Mouse (Mus musculus): ENCODE measurements at regions not wholly inside any gene's neighbourhood (a gene's known extent, or its start where the extent isn't known, plus 50 kb on each side); places are given as distances from the start of the nearest gene placed in this dataset.

GRCm38 (mm10) chr13:37680837-37681619, 97.2 kb upstream of the Rreb1 start:
- H3K27me3 ChIP-seq, result no peaks in the 10 kb centered on the region
- peaks cover 4% of the 10 kb centered on the region; the same call in 1 of the 2 replicates for H3K4me1 ChIP-seq (replicated peaks)
- H3K9me3 ChIP-seq, result no peaks in the 10 kb centered on the region
- no peak overlapping the region for H3K4me2 ChIP-seq
- WGBS, result 26% methylated on average over 4 of the region's 4 CpGs
- no peak overlapping the region for H3K27ac ChIP-seq (replicated peaks)
- no peak overlapping the region for H3K4me3 ChIP-seq
- no peak overlapping the region for H3K9ac ChIP-seq
- peak; percentile 87 for ATAC-seq (ENCODE audit: low FRiP score, low read depth)
- H3K36me3 ChIP-seq, result no peaks in the 10 kb centered on the region

- Histone ChIP-seq H3K9ac (no peak overlapping the region), H3K27ac (replicated peaks) (no peak overlapping the region), H3K4me1 (replicated peaks) (peaks cover 4% of the 10 kb centered on the region; the same call in 1 of the 2 replicates), H3K27me3 (no peaks in the 10 kb centered on the region), H3K4me2 (no peak overlapping the region), H3K9me3 (no peaks in the 10 kb centered on the region), H3K4me3 (no peak overlapping the region), H3K36me3 (no peaks in the 10 kb centered on the region)
- WGBS, result 88% methylated on average over 6 of the region's 6 CpGs
- no peak for ATAC-seq (ENCODE audit: low FRiP score, low read depth)
Observed at GRCm38 (mm10) chr13:37683045-37683679, 95.0 kb upstream of the Rreb1 start.

GRCm38 (mm10) chr13:37685617-37686016, 92.6 kb upstream of the Rreb1 start:
- Histone ChIP-seq H3K9ac (no peak overlapping the region), H3K4me3 (no peak overlapping the region), H3K9me3 (no peaks in the 10 kb centered on the region), H3K4me2 (no peak overlapping the region), H3K27me3 (no peaks in the 10 kb centered on the region), H3K27ac (replicated peaks) (no peak overlapping the region), H3K36me3 (no peaks in the 10 kb centered on the region), H3K4me1 (replicated peaks) (peaks cover 4% of the 10 kb centered on the region; the same call in 1 of the 2 replicates)
- ATAC-seq (ENCODE audit: low FRiP score, low read depth), result no peak
- 79% methylated on average over 2 of the region's 2 CpGs for WGBS

GRCm38 (mm10) chr13:37686109-37686508, 92.1 kb upstream of the Rreb1 start:
- no peaks in the 10 kb centered on the region for H3K27me3 ChIP-seq
- H3K9ac ChIP-seq, result no peak overlapping the region
- no peaks in the 10 kb centered on the region for H3K36me3 ChIP-seq
- no peak overlapping the region for H3K27ac ChIP-seq (replicated peaks)
- H3K4me3 ChIP-seq, result no peak overlapping the region
- no peak for ATAC-seq (ENCODE audit: low FRiP score, low read depth)
- WGBS, result 59% methylated on average over 2 of the region's 2 CpGs
- H3K4me2 ChIP-seq, result no peak overlapping the region
- H3K9me3 ChIP-seq, result no peaks in the 10 kb centered on the region
- no peaks in the 10 kb centered on the region for H3K4me1 ChIP-seq (replicated peaks)

- no peaks in the 10 kb centered on the region for H3K36me3 ChIP-seq
- no peak overlapping the region for H3K4me3 ChIP-seq
- H3K9me3 ChIP-seq, result no peaks in the 10 kb centered on the region
- no peak overlapping the region for H3K4me2 ChIP-seq
- H3K27me3 ChIP-seq, result no peaks in the 10 kb centered on the region
- no peaks in the 10 kb centered on the region for H3K4me1 ChIP-seq (replicated peaks)
- no peak overlapping the region for H3K27ac ChIP-seq (replicated peaks)
- no peak for ATAC-seq (ENCODE audit: low FRiP score, low read depth)
- WGBS, result 89% methylated on average over 6 of the region's 6 CpGs
- no peak overlapping the region for H3K9ac ChIP-seq
Observed at GRCm38 (mm10) chr13:37689127-37689777, 88.9 kb upstream of the Rreb1 start.

GRCm38 (mm10) chr13:37691855-37692445, 86.2 kb upstream of the Rreb1 start:
- Histone ChIP-seq H3K9ac (no peak overlapping the region), H3K4me2 (no peak overlapping the region), H3K9me3 (no peaks in the 10 kb centered on the region), H3K27me3 (no peaks in the 10 kb centered on the region), H3K4me3 (no peak overlapping the region), H3K4me1 (replicated peaks) (no peaks in the 10 kb centered on the region), H3K36me3 (no peaks in the 10 kb centered on the region), H3K27ac (replicated peaks) (no peak overlapping the region)
- no peak for ATAC-seq (ENCODE audit: low FRiP score, low read depth)
- 87% methylated on average over 5 of the region's 5 CpGs for WGBS

GRCm38 (mm10) chr13:37693617-37694016, 84.6 kb upstream of the Rreb1 start:
- H3K9ac ChIP-seq, result no peak overlapping the region
- no peaks in the 10 kb centered on the region for H3K27me3 ChIP-seq
- H3K36me3 ChIP-seq, result no peaks in the 10 kb centered on the region
- ATAC-seq (ENCODE audit: low FRiP score, low read depth), result no peak
- 93% methylated on average over 3 of the region's 3 CpGs for WGBS
- no peaks in the 10 kb centered on the region for H3K4me1 ChIP-seq (replicated peaks)
- H3K4me3 ChIP-seq, result no peak overlapping the region
- H3K4me2 ChIP-seq, result no peak overlapping the region
- H3K9me3 ChIP-seq, result no peaks in the 10 kb centered on the region
- H3K27ac ChIP-seq (replicated peaks), result no peak overlapping the region

- H3K4me3 ChIP-seq, result no peak overlapping the region
- H3K27ac ChIP-seq (replicated peaks), result no peak overlapping the region
- ATAC-seq (ENCODE audit: low FRiP score, low read depth), result no peak
- no peaks in the 10 kb centered on the region for H3K4me1 ChIP-seq (replicated peaks)
- WGBS, result 79% methylated on average over 1 of the region's 1 CpGs
- H3K9me3 ChIP-seq, result no peaks in the 10 kb centered on the region
- H3K9ac ChIP-seq, result no peak overlapping the region
- no peaks in the 10 kb centered on the region for H3K27me3 ChIP-seq
- no peaks in the 10 kb centered on the region for H3K36me3 ChIP-seq
- H3K4me2 ChIP-seq, result no peak overlapping the region
Observed at GRCm38 (mm10) chr13:37704475-37704874, 73.7 kb upstream of the Rreb1 start.

- no peaks in the 10 kb centered on the region for H3K36me3 ChIP-seq
- H3K4me2 ChIP-seq, result no peak overlapping the region
- no peaks in the 10 kb centered on the region for H3K9me3 ChIP-seq
- H3K9ac ChIP-seq, result no peak overlapping the region
- 94% methylated on average over 2 of the region's 2 CpGs for WGBS
- H3K4me1 ChIP-seq (replicated peaks), result no peaks in the 10 kb centered on the region
- no peak for ATAC-seq (ENCODE audit: low FRiP score, low read depth)
- H3K27ac ChIP-seq (replicated peaks), result no peak overlapping the region
- no peak overlapping the region for H3K4me3 ChIP-seq
- no peaks in the 10 kb centered on the region for H3K27me3 ChIP-seq
Observed at GRCm38 (mm10) chr13:37705482-37705881, 72.7 kb upstream of the Rreb1 start.

- H3K9ac ChIP-seq, result no peak overlapping the region
- H3K4me1 ChIP-seq (replicated peaks), result no peaks in the 10 kb centered on the region
- WGBS, result 92% methylated on average over 5 of the region's 5 CpGs
- ATAC-seq (ENCODE audit: low FRiP score, low read depth), result no peak
- H3K36me3 ChIP-seq, result no peaks in the 10 kb centered on the region
- H3K27me3 ChIP-seq, result no peaks in the 10 kb centered on the region
- H3K4me3 ChIP-seq, result no peak overlapping the region
- H3K27ac ChIP-seq (replicated peaks), result no peak overlapping the region
- H3K4me2 ChIP-seq, result no peak overlapping the region
- H3K9me3 ChIP-seq, result no peaks in the 10 kb centered on the region
Observed at GRCm38 (mm10) chr13:37710913-37711312, 67.3 kb upstream of the Rreb1 start.

GRCm38 (mm10) chr13:37712908-37713496, 65.2 kb upstream of the Rreb1 start:
- Histone ChIP-seq H3K36me3 (no peaks in the 10 kb centered on the region), H3K4me2 (no peak overlapping the region), H3K27me3 (no peaks in the 10 kb centered on the region), H3K9me3 (no peaks in the 10 kb centered on the region), H3K9ac (no peak overlapping the region), H3K4me3 (no peak overlapping the region), H3K4me1 (replicated peaks) (no peaks in the 10 kb centered on the region), H3K27ac (replicated peaks) (no peak overlapping the region)
- WGBS, result 90% methylated on average over 4 of the region's 4 CpGs
- ATAC-seq (ENCODE audit: low FRiP score, low read depth), result no peak
